Mouse (Mus musculus) ES-E14 (cell line): ENCODE data around the gene Stbd1.

Source experiments
- CHD2 ChIP-seq: IDR thresholded peaks from 2 replicates; pipeline ENCODE4 v1.6.1; 2014; ENCODE audit warnings: mild to moderate bottlenecking, low read depth, low read length, inconsistent platforms
- HCFC1 ChIP-seq: IDR thresholded peaks from 2 replicates; pipeline ENCODE4 v1.6.1; 2012; ENCODE audit warnings: low read length, inconsistent platforms, borderline replicate concordance; ENCODE audit not compliant: insufficient read depth
- MAFK ChIP-seq: IDR thresholded peaks from 2 replicates; pipeline ENCODE4 v1.6.1; 2014; ENCODE audit warnings: mild to moderate bottlenecking, low read depth, low read length, inconsistent platforms; ENCODE audit not compliant: insufficient read depth
- ZNF384 ChIP-seq: IDR thresholded peaks from 2 replicates; pipeline ENCODE4 v1.6.1; 2012; ENCODE audit warnings: low read depth, low read length, inconsistent platforms

DNA sequence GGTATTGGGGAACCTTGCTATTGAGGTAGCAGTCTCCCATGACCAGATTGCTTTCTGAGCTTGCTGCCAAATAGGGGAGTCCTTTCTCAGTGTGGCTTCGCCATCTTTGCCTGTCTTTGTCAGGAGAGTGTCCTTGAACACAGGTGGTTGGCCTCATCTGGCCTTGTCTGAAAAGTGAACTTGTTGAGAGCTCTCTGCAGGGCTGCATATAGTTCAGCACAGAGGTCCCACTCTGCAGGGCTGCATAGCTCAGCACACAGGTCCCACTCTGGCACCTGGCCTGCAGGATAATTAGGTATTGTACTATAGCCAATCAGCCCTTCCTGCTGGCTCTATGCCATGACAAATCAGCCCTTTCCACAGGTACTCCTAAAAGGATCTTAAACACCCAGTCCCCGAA lies 42.6 kb upstream of the Stbd1 start:
- TF ChIP-seq CHD2 (no peak), HCFC1 (no peak), MAFK (no peak), ZNF384 (no peak)
